ENCODE assay signal across 9 mouse cellular contexts in the genomic region with DNA sequence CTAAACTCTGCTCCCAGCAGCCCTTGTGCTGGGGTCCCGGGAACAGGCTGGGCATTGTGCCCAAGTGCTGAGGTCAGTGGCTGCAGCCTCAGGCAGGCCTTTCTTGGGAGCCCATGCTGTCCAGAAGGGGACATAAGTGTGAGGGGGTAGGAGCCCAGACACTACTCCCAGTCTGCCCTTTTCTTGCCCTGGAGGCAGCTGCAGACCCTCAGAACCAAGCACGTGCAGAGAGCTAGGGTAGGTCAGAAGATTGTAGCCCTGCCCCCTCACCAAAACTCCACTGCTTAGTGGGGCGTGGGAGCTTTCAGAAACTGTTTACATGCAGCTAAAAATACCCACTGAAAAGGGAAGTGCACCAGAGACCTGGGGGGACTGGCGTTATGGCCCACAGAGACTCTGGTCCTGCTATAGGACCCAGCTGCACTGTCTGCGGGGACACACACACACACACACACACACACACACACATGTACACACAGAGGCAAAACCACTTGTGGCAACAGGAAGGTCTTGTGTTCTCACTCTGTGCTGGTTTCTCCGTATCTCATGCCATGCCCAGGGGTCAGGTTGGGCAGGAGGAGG. TPM values are rescaled to one million over a fixed set of nuclear protein-coding genes. Genes with fewer than 3 reads are reported as not detected.
A peak's percentile ranks its signal among the peaks of the same experiment; 100 is the strongest.
DNase-seq lines count a peak whose midpoint lies in the region; ATAC-seq and TF ChIP-seq lines count a peak whose summit lies in the region.
"Had no signal": no experiment of that assay in that cellular context is flagged by ENCODE, and none has a peak within 500 bp of the region (broad histone marks: within the 10 kb centered on the region; RNA-seq: fewer than 3 reads in every experiment).

No protein-coding gene starts in this region.

- TF ChIP-seq POLR2A in bone marrow macrophage, adult 2 months (IDR thresholded peaks at IDR 0.05; ENCODE audit: borderline replicate concordance, low read depth, low read length): no peak

- 69% methylated on average over 6 of the region's 6 CpGs for WGBS in midbrain, embryonic 12.5 days
- 49% methylated on average over 6 of the region's 6 CpGs for WGBS in midbrain, embryonic 16.5 days
- 9% methylated on average over 6 of the region's 6 CpGs for WGBS in heart, embryonic 12.5 days
- 2% methylated on average over 6 of the region's 6 CpGs for whole genome bisulfite sequencing in lung, postnatal 0 days
- 8% methylated on average over 6 of the region's 6 CpGs for WGBS in stomach, embryonic 15.5 days

- no peak overlapping the region for H3K4me3 ChIP-seq in midbrain, embryonic 12.5 days
- no peak overlapping the region for H3K4me3 ChIP-seq in midbrain, embryonic 16.5 days (ENCODE audit: low read depth, low read length)
- H3K4me3 ChIP-seq in bone marrow macrophage, adult 2 months (ENCODE audit: insufficient read depth, low read length): peak overlapping the region; percentile 47
- no peak overlapping the region for H3K4me3 ChIP-seq in heart, embryonic 12.5 days
- no peak overlapping the region for H3K4me3 ChIP-seq in lung, postnatal 0 days (ENCODE audit: low read depth, low read length)
- H3K4me3 ChIP-seq in stomach, embryonic 15.5 days (replicated peaks): no peak overlapping the region; the same call in 1 of the 2 replicates

- H3K4me2 ChIP-seq in midbrain, embryonic 12.5 days (replicated peaks): no peak overlapping the region
- H3K4me2 ChIP-seq in midbrain, embryonic 16.5 days (ENCODE audit: low read length): no peak overlapping the region
- H3K4me2 ChIP-seq in heart, embryonic 12.5 days: peak overlapping the region; percentile 36
- H3K4me2 ChIP-seq in lung, postnatal 0 days (replicated peaks; ENCODE audit: low read depth, low read length): peak overlapping the region; percentile 42
- peak overlapping the region; percentile 63 for H3K4me2 ChIP-seq in stomach, embryonic 15.5 days

- H3K9me3 ChIP-seq in midbrain, embryonic 12.5 days: no peaks in the 10 kb centered on the region
- H3K9me3 ChIP-seq in midbrain, embryonic 16.5 days (replicated peaks; ENCODE audit: control insufficient read depth, low read length, poor library complexity, severe bottlenecking): no peaks in the 10 kb centered on the region
- H3K9me3 ChIP-seq in heart, embryonic 12.5 days (replicated peaks): no peaks in the 10 kb centered on the region
- no peaks in the 10 kb centered on the region for H3K9me3 ChIP-seq in lung, postnatal 0 days (ENCODE audit: low read length)
- no peaks in the 10 kb centered on the region for H3K9me3 ChIP-seq in stomach, embryonic 15.5 days

- no peak for ATAC-seq in midbrain, embryonic 12.5 days (ENCODE audit: low FRiP score, low read depth)
- ATAC-seq in midbrain, embryonic 16.5 days: no peak
- peak; percentile 34 for ATAC-seq in heart, embryonic 12.5 days (ENCODE audit: insufficient number of reproducible peaks, low FRiP score)
- ATAC-seq in lung, postnatal 0 days: peak; percentile 71
- peak; percentile 32; the same call in 1 of the 2 replicates for ATAC-seq in stomach, embryonic 15.5 days (ENCODE audit: insufficient read depth, low FRiP score, low read depth)
- no peak for ATAC-seq in activated CD4-positive, CD25-positive, alpha-beta regulatory T cell, adult 4 months

- H3K9ac ChIP-seq in midbrain, embryonic 12.5 days (replicated peaks): no peak overlapping the region; the same call in 1 of the 2 replicates
- no peak overlapping the region for H3K9ac ChIP-seq in midbrain, embryonic 16.5 days (ENCODE audit: low read depth, low read length)
- peak overlapping the region; percentile 57 for H3K9ac ChIP-seq in heart, embryonic 12.5 days
- 0 out of 2 replicates have a peak overlapping the region, but pooled peaks have one; percentile 16 for H3K9ac ChIP-seq in lung, postnatal 0 days (replicated peaks; ENCODE audit: low read depth)
- no peak overlapping the region for H3K9ac ChIP-seq in stomach, embryonic 15.5 days

- H3K36me3 ChIP-seq in midbrain, embryonic 12.5 days: peaks cover 7% of the 10 kb centered on the region; the same call in 1 of the 2 replicates
- no peaks in the 10 kb centered on the region; the same call in 1 of the 2 replicates for H3K36me3 ChIP-seq in midbrain, embryonic 16.5 days (ENCODE audit: control insufficient read depth, insufficient read depth, low read length)
- H3K36me3 ChIP-seq in heart, embryonic 12.5 days: peaks cover 5% of the 10 kb centered on the region; the same call in 1 of the 2 replicates
- H3K36me3 ChIP-seq in lung, postnatal 0 days (ENCODE audit: insufficient read depth, low read length): no peaks in the 10 kb centered on the region
- 0 out of 2 replicates have a peak, but pooled peaks cover 10% of the 10 kb centered on the region for H3K36me3 ChIP-seq in stomach, embryonic 15.5 days

- TF ChIP-seq EP300 in lung, postnatal 0 days (IDR thresholded peaks at IDR 0.05): peak; percentile 53; the same call in 1 of the 2 replicates

- H3K27ac ChIP-seq in midbrain, embryonic 12.5 days (replicated peaks): 0 out of 2 replicates have a peak overlapping the region, but pooled peaks have one; percentile 26
- H3K27ac ChIP-seq in midbrain, embryonic 16.5 days (ENCODE audit: low read length): no peak overlapping the region
- peak overlapping the region; percentile 97 for H3K27ac ChIP-seq in bone marrow macrophage, adult 2 months (ENCODE audit: insufficient read depth, low read depth, low read length)
- peak overlapping the region; percentile 87 for H3K27ac ChIP-seq in heart, embryonic 12.5 days (ENCODE audit: poor library complexity, severe bottlenecking)
- H3K27ac ChIP-seq in lung, postnatal 0 days (ENCODE audit: low read length): peak overlapping the region; percentile 85
- H3K27ac ChIP-seq in stomach, embryonic 15.5 days: peak overlapping the region; percentile 92

- peak; percentile 75 for DNase-seq in kidney, adult 9 months
- DNase-seq in lung, postnatal 0 days (ENCODE audit: low spot score): peak; percentile 77

- no peak for TF ChIP-seq CTCF in bone marrow macrophage, adult 2 months (IDR thresholded peaks at IDR 0.05; ENCODE audit: low read depth, low read length)
- TF ChIP-seq CTCF in lung, postnatal 0 days (IDR thresholded peaks at IDR 0.05): no peak

- H3K4me1 ChIP-seq in midbrain, embryonic 12.5 days: peaks cover 66% of the 10 kb centered on the region
- H3K4me1 ChIP-seq in midbrain, embryonic 16.5 days (ENCODE audit: control insufficient read depth, insufficient read depth, low read length): peaks cover 58% of the 10 kb centered on the region
- peaks cover 83% of the 10 kb centered on the region for H3K4me1 ChIP-seq in bone marrow macrophage, adult 2 months (ENCODE audit: control insufficient read depth, insufficient read depth, low read length)
- H3K4me1 ChIP-seq in heart, embryonic 12.5 days (replicated peaks): peaks cover 86% of the 10 kb centered on the region
- peaks cover 44% of the 10 kb centered on the region for H3K4me1 ChIP-seq in lung, postnatal 0 days (ENCODE audit: insufficient read depth, low read depth, low read length)
- H3K4me1 ChIP-seq in stomach, embryonic 15.5 days: peaks cover 67% of the 10 kb centered on the region

- H3K27me3 ChIP-seq in midbrain, embryonic 12.5 days: no peaks in the 10 kb centered on the region
- no peaks in the 10 kb centered on the region for H3K27me3 ChIP-seq in midbrain, embryonic 16.5 days (ENCODE audit: control insufficient read depth, insufficient read depth, low read depth, low read length)
- H3K27me3 ChIP-seq in heart, embryonic 12.5 days (replicated peaks): no peaks in the 10 kb centered on the region
- H3K27me3 ChIP-seq in lung, postnatal 0 days (replicated peaks; ENCODE audit: insufficient read depth, low read length): no peaks in the 10 kb centered on the region
- H3K27me3 ChIP-seq in stomach, embryonic 15.5 days (replicated peaks): no peaks in the 10 kb centered on the region

RNA-seq across cellular contexts. Expression of a gene that starts 15.6 kb away (rescaled TPM):
- 35.3 and 40.0 TPM in 2 replicates for polyA plus RNA-seq in midbrain, embryonic 12.5 days (2016; fragmentation: Nextera tagmentation; extraction: Ambion mirVana)
- polyA plus RNA-seq in midbrain, embryonic 16.5 days (2015; fragmentation: Nextera tagmentation; extraction: Ambion mirVana): 38.2 and 39.2 TPM in 2 replicates
- polyA plus RNA-seq in bone marrow macrophage, adult 2 months (2012; ENCODE audit: insufficient read depth, insufficient read length, missing spikeins): 125 and 126 TPM in 2 replicates
- polyA plus RNA-seq in heart, embryonic 12.5 days (2016; fragmentation: Nextera tagmentation; extraction: Ambion mirVana): 16.4 TPM in 2 replicates
- 25.6 and 27.3 TPM in 2 replicates for polyA plus RNA-seq in lung, postnatal 0 days (2015; fragmentation: Nextera tagmentation; extraction: Ambion mirVana)
- 29.6 and 29.8 TPM in 2 replicates for polyA plus RNA-seq in stomach, embryonic 15.5 days (2015; fragmentation: Nextera tagmentation; extraction: Ambion mirVana)
- polyA plus RNA-seq in activated CD4-positive, CD25-positive, alpha-beta regulatory T cell, adult 4 months (2017; shearing (Covaris generic)): 100 to 1,000 TPM; 118 to 146 TPM

RNA-seq across cellular contexts. Expression of a gene that starts 17.3 kb away (rescaled TPM):
- polyA plus RNA-seq in midbrain, embryonic 12.5 days (2016; fragmentation: Nextera tagmentation; extraction: Ambion mirVana): 0.10 TPM in 1 of 2 replicates, not detected in the other
- not detected in 2 replicates for polyA plus RNA-seq in midbrain, embryonic 16.5 days (2015; fragmentation: Nextera tagmentation; extraction: Ambion mirVana)
- not detected in 2 replicates for polyA plus RNA-seq in bone marrow macrophage, adult 2 months (2012; ENCODE audit: insufficient read depth, insufficient read length, missing spikeins)
- polyA plus RNA-seq in heart, embryonic 12.5 days (2016; fragmentation: Nextera tagmentation; extraction: Ambion mirVana): not detected in 2 replicates
- not detected in 2 replicates for polyA plus RNA-seq in lung, postnatal 0 days (2015; fragmentation: Nextera tagmentation; extraction: Ambion mirVana)
- polyA plus RNA-seq in stomach, embryonic 15.5 days (2015; fragmentation: Nextera tagmentation; extraction: Ambion mirVana): not detected in 2 replicates
- polyA plus RNA-seq in activated CD4-positive, CD25-positive, alpha-beta regulatory T cell, adult 4 months (2017; shearing (Covaris generic)): not detected
- polyA plus RNA-seq: neural tube, embryonic 11.5 days had no signal

RNA-seq across cellular contexts. Expression of a gene that starts 31.8 kb away (rescaled TPM):
- 3.7 and 4.8 TPM in 2 replicates for polyA plus RNA-seq in midbrain, embryonic 12.5 days (2016; fragmentation: Nextera tagmentation; extraction: Ambion mirVana)
- polyA plus RNA-seq in midbrain, embryonic 16.5 days (2015; fragmentation: Nextera tagmentation; extraction: Ambion mirVana): 0.46 and 1.3 TPM in 2 replicates
- not detected in 2 replicates for polyA plus RNA-seq in bone marrow macrophage, adult 2 months (2012; ENCODE audit: insufficient read depth, insufficient read length, missing spikeins)
- polyA plus RNA-seq in heart, embryonic 12.5 days (2016; fragmentation: Nextera tagmentation; extraction: Ambion mirVana): not detected in 2 replicates
- polyA plus RNA-seq in lung, postnatal 0 days (2015; fragmentation: Nextera tagmentation; extraction: Ambion mirVana): not detected in 2 replicates
- not detected in 2 replicates for polyA plus RNA-seq in stomach, embryonic 15.5 days (2015; fragmentation: Nextera tagmentation; extraction: Ambion mirVana)
- not detected for polyA plus RNA-seq in activated CD4-positive, CD25-positive, alpha-beta regulatory T cell, adult 4 months (2017; shearing (Covaris generic))

RNA-seq across cellular contexts. Expression of a gene that starts 45.7 kb away (rescaled TPM):
- not detected in 2 replicates for polyA plus RNA-seq in midbrain, embryonic 12.5 days (2016; fragmentation: Nextera tagmentation; extraction: Ambion mirVana)
- not detected in 2 replicates for polyA plus RNA-seq in midbrain, embryonic 16.5 days (2015; fragmentation: Nextera tagmentation; extraction: Ambion mirVana)
- polyA plus RNA-seq in bone marrow macrophage, adult 2 months (2012; ENCODE audit: insufficient read depth, insufficient read length, missing spikeins): not detected in 2 replicates
- polyA plus RNA-seq in heart, embryonic 12.5 days (2016; fragmentation: Nextera tagmentation; extraction: Ambion mirVana): not detected in 2 replicates
- polyA plus RNA-seq in lung, postnatal 0 days (2015; fragmentation: Nextera tagmentation; extraction: Ambion mirVana): 0.07 TPM in 1 of 2 replicates, not detected in the other
- not detected in 2 replicates for polyA plus RNA-seq in stomach, embryonic 15.5 days (2015; fragmentation: Nextera tagmentation; extraction: Ambion mirVana)
- polyA plus RNA-seq in activated CD4-positive, CD25-positive, alpha-beta regulatory T cell, adult 4 months (2017; shearing (Covaris generic)): not detected
- polyA plus RNA-seq: neural tube, embryonic 11.5 days had no signal

RNA-seq across cellular contexts. Expression of a gene that starts 48.6 kb away (rescaled TPM):
- 21.6 and 22.9 TPM in 2 replicates for polyA plus RNA-seq in midbrain, embryonic 12.5 days (2016; fragmentation: Nextera tagmentation; extraction: Ambion mirVana)
- 29.5 and 38.3 TPM in 2 replicates for polyA plus RNA-seq in midbrain, embryonic 16.5 days (2015; fragmentation: Nextera tagmentation; extraction: Ambion mirVana)
- 17.2 and 23.0 TPM in 2 replicates for polyA plus RNA-seq in bone marrow macrophage, adult 2 months (2012; ENCODE audit: insufficient read depth, insufficient read length, missing spikeins)
- polyA plus RNA-seq in heart, embryonic 12.5 days (2016; fragmentation: Nextera tagmentation; extraction: Ambion mirVana): 18.1 and 19.5 TPM in 2 replicates
- 7.3 and 7.8 TPM in 2 replicates for polyA plus RNA-seq in lung, postnatal 0 days (2015; fragmentation: Nextera tagmentation; extraction: Ambion mirVana)
- 17.4 and 19.2 TPM in 2 replicates for polyA plus RNA-seq in stomach, embryonic 15.5 days (2015; fragmentation: Nextera tagmentation; extraction: Ambion mirVana)
- 10 to 100 TPM; 25.1 to 29.3 TPM for polyA plus RNA-seq in activated CD4-positive, CD25-positive, alpha-beta regulatory T cell, adult 4 months (2017; shearing (Covaris generic))

Comparison
In these comparisons a context has a peak if more than half of its experiments do, and no peak if none do; other contexts are left out.
1. ATAC-seq: peak in heart, embryonic 12.5 days (single experiment), lung, postnatal 0 days (single experiment) and stomach, embryonic 15.5 days (single experiment); none in midbrain, embryonic 12.5 days (single experiment), midbrain, embryonic 16.5 days (single experiment) and activated CD4-positive, CD25-positive, alpha-beta regulatory T cell, adult 4 months (single experiment).
2. H3K4me2 ChIP-seq: peak in heart, embryonic 12.5 days (single experiment), lung, postnatal 0 days (single experiment) and stomach, embryonic 15.5 days (single experiment); none in midbrain, embryonic 12.5 days (single experiment) and midbrain, embryonic 16.5 days (single experiment).
3. H3K9ac ChIP-seq: peak in heart, embryonic 12.5 days (single experiment) and lung, postnatal 0 days (single experiment); none in midbrain, embryonic 12.5 days (single experiment), midbrain, embryonic 16.5 days (single experiment) and stomach, embryonic 15.5 days (single experiment).